Mouse (Mus musculus): ENCODE data around the gene Abcc4. TPM values are rescaled to one million over a fixed set of nuclear protein-coding genes. Genes with fewer than 3 reads are reported as not detected.
"Not testable (repeated sequence)": the region's sequence is repeated elsewhere in the genome, so short reads cannot be mapped to it uniquely, and the experiment has no call there.

Gene Abcc4
- total and polyA plus RNA-seq, 3 experiments = 9.6 to 20.2 (median 17.9) TPM

DNA sequence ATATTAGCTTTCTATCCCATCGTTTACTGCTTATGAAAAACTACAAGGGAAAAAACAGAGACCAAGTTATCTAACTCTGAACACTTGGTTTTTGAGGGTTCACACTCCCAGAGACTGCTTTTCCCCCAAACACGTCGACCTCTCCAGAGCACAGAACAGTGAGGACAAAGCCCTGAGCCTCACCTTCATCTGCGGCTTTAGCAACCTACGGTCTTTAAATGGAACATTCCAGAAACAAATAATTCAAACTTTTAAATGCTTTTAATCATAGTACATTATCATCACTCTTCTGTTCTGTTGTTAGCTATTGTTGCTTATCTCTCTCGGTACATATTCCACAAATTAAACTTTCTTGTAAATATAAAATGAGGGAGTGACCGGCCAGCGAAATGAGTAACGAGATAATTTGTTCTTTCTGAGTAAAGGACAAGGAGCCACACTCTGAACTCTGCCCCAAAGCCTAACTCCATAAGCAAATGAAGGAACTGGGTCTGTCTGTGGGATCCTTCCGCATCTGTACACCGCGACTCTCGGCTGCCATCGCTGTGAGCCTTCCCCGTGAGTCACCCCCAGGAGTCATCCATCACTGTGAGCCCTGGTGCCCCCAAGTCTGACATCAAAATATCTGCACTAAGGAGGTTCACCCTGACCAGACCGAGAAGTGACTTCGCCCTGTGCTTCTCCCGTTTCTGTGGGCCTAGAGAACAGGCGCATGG lies 126.8 kb downstream of the Abcc4 start:
- no peak for DNase-seq

DNA sequence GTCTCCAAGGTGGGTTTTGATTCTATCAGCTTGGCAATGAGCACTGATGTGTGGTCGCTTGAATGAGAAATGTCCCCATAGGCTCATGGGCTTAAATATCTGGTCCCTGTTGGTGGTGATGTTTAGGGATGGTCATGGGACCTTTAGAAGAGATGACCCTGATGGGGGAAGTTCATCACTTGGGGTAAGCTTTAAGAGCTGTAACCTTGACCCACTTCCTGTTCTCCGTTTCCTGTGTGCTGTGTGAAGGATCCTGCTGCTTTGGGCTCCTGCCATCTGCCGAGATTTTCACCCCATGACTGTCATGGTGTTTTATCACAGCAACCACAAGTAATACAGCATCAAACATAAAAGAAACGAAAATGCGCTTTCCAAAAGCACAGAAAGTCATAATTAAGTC lies 128.1 kb downstream of the Abcc4 start:
- no peak for DNase-seq

DNA sequence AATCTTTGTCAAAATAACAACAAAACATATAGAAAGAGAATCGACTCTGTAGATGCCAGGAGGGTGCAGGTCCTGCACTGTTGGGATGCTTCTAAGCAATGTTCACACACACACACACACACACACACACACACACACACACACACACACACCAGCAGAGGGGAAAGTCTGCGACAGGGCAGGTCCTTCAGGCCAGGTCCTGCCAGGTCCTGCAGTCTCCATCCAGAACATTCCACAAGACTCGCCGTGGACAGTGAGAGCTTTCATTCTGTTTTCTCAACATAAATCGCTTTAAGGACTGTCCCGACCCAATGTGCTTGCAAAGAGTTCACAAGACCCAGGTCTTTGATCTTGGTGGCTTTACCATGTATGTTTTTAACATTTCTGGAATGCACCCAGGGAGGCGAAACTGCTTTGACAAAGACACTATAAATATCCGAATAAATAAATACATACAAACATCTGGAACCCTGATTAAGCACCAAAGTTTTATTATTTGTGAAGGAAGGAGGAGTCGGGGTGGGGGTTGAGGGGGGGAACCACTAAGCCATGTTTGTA lies 133.3 kb downstream of the Abcc4 start:
- no peak for DNase-seq

DNA sequence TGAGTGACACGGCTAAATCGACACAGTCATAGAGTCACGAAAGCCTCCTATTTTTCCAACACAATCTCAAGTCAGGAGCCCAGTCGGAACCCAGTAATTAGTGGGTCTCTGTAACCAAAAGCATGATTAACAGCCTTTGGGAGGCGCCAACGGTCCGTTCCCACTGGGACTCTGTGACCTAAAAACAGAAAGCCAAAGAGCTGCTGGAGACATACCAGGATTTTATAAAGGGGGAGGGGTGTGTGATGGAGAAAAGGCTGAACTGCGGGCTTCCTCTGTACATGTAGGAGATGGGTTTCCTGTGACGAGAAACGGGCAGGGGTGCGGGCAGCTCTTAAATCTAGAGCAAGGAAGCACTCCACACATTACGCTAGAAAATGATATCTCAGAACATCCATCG lies 136.4 kb downstream of the Abcc4 start:
- DNase-seq = no peak

DNA sequence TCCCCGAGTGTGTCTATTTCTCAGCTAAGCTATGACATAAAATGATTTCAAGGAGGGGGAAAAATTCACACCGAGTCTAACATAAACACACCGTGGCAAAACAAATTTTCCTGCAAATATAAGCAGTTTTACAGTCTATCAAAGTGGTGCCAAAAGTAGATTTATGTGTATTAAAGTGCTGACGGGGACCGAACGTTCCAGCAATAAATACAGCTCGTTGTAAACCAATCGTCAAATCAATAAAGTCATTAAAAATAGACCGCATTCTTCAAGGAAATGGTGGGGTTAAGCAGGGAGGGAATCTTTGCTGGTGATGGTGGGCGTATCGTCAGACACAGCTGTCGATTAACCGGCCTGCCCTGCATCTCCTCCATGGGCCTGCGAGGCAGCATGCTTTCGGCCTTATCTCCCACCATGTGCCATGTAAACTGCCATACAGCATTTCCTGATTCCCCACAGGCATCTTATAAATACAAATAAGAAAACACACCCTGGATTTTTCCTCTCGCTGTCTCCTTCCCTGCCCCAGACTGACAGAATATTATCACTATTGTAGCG lies 137.8 kb downstream of the Abcc4 start:
- DNase-seq = no peak

DNA sequence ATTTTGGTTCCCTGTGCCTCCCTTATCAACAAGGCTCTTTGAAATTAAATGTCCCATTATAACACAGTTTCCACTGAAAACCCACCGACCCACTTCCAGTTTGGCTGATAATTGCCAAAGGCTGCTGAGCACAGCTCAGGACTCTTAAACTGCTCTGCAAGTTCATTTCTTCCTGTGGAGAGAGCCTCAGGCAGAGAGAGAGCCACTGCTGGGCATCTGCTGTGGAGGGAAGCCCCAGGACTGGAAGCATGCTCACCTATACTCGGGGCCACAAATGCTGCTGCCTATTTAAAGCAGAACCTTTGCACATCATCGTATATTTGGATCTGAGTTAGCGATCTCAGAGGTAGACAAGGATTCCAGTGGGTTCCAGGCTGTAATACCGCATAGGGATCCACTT lies 139.2 kb downstream of the Abcc4 start:
- no peak for DNase-seq

DNA sequence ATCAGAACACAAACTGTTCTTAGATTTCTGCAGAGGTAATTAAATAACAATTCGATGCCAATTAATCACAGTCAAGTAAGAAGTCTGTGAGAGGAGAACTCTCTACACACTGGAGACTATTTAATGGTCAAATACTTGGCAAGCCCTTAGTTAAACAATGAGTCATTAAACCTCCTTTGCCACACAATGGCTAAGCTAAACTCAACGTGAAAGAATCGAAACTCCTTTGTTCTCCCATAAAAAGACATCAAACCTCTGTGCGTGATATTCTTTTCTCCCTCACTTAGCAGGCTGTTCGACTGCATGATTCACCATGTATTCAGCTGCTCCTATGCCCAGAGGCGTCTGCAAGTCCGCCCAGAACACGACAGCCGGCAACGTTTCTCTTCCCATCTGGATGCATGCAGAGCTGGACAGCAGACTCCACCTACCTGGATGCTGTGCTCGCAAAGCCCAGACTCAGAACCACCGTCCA lies 139.8 kb downstream of the Abcc4 start:
- DNase-seq = no peak

DNA sequence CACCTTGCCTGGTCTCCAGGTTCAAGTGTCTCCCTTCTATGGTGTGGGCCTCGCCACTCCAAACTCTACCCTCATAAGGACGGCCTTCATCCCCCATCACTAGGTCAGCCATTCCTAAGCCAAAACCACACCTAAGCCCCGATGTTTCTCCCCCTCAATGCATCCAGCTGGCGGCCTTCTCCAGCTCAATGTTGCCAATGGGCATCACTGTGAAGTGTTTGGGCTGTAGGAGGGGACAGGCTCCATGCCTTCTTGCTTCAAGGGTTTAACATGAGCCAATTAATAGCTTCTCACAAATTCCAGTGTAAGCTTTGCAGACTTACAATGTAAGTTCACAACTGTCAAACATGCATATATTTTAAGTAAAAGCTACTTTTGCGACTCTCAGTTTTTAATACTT lies 140.3 kb downstream of the Abcc4 start:
- DNase-seq = no peak

DNA sequence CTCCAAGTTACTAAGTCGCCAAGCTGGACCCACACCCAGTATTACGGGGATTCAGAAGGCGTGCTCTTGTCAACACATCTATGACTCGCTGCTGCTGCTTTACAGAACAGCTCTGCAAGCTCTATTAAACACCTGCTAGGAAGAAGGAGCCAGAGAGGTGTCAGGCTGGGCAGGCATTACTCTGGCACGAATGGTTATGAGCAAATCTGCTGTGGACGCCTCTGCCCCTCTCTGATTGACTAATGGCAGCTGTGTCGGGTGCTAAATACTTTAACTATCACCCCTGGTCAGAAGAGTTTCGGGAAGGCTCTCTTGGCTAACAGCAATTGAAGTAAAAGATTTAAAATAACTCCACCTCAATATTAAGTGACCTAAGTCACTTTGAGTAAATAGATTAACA lies 142.4 kb downstream of the Abcc4 start:
- DNase-seq = no peak

DNA sequence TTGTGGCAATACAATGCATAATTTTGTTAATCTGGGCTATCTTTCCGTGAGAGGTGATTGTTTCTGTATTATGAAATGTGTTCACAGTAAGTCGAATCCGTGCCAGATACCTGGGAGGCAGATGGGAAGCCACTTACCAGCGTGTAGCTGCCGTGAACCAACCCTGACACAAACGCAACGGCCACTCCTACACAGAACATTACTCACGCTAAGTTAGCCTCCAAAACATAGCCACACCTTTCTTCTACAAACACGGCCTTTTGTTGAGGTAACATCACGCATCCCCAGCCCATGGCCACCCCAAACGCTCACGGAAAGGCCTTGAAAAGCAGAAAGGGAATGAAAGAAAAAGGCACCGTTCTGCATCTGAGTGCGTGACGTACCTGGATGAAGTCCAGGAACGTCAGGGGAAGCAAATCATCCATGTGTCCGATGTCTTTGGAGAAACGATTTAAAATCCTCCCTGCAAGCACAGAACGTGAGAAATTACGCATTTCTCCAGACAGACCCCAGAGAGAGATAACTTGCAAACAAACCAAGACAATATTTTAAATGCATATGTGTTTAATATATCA lies 153.0 kb downstream of the Abcc4 start:
- DNase-seq = no peak

DNA sequence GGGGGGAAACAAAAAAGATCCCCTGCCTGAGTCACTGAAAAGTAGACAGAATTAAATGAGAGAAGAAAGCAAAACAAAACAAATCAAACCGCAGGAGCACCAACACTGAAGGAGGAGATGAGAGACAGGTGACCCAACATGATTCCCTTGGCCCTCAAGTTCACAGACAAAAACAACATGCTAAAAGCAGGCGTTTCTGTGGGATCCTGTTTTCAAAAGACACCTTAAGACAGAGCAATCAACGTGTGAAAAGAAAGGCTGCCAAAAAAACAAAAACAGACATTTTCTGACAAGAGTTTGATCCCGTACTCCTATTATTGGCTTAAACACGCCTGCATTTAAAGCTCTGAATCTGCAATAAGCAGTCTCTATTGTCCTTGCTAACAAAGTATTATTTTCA lies 153.6 kb downstream of the Abcc4 start:
- no peak for DNase-seq

DNA sequence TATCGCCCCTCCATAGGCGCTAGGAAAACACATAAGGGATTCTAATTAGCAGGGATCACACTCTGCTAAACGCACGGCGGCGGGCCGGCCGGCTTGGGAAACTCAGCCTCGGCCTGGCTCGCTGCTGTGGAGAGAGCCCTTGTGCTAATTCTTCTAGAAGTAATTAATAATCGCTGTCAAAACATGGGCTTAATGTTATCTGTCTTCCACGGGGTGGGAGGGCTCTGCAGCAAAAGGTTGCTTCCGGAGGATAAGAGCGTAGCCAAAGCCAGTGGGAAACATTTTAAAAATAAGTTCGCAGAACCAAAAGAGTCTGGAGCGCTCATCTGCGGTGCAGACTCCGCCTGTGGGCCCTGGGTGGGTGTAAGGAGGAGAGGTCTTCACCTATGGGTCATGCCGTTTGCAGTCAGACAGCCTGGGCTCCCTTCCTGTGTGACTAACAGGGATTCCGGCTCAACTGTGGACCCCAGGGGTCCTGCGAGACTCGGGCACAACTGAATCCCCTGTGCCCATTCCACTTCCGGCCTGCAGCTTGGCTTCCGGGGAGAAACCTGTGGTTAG lies 154.2 kb downstream of the Abcc4 start:
- DNase-seq = peak; percentile 28

DNA sequence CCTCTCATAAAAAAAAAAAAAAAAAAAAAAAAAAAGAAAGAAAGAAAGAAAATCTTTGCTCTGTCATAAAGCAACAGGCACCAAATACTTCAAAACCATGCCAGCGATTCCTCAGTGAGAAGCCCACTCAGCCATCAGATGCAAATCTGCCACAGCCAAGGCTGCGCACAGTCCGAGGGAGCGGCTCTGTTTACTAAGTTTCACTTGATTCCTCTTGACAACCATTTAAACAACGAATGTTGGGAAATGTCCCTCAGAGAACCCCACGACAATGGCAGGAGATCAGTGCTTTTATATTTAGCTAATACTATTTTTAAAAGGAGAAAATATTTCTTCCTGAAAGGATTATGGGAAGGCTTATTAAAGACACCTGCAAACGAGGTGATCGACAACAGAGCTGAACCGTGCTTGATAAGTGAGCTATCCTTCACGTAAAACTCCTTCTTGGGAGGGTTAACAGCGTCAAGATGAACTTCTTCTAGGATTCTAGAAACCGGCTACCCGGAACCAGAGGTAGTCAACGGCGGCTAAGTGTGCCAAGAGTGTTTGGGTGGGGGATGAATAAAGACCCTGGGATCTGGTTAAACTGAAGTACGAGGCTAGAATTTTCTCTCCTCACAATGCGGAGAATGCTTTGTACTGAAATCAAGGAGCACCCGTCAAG lies 154.8 kb downstream of the Abcc4 start:
- no peak for DNase-seq

DNA sequence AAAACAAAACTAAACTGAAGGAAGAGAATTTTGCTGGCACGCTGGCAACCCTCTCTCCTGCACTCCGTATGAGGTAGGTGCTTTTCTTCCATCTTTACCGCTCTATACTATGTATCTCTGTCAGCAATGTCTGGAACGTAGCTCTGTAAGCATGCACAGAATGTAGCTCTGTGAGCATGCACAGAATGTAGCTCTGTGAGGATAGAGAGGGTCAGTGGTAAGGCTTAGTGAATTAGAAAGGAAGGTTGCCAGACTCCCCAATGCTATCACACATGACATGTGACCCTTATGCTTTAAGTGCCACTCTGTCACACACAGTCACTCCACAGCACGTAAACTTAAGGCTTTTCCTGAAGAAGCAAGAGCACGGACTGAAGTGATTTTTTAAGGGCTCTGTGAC lies 161.5 kb downstream of the Abcc4 start:
- DNase-seq = no peak

DNA sequence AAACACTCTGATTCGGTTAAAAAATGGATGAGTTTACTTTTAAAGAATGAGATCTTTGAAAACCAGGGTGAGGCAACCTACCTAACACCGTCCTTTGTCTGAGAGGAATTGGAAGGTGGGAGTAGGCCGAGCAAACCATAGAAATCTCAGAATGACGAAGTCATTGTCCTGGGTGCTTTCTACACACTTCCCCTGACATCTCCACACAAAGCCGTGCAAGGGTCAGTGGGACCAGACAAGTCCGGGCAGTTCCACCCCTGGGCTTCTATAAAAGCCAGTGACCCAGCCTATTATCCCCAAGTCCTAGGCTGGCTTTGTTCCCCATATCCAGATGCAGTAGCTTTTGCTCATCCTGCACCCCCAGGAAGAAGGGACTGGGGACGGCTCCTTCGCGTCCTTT lies 163.1 kb downstream of the Abcc4 start:
- DNase-seq = no peak

DNA sequence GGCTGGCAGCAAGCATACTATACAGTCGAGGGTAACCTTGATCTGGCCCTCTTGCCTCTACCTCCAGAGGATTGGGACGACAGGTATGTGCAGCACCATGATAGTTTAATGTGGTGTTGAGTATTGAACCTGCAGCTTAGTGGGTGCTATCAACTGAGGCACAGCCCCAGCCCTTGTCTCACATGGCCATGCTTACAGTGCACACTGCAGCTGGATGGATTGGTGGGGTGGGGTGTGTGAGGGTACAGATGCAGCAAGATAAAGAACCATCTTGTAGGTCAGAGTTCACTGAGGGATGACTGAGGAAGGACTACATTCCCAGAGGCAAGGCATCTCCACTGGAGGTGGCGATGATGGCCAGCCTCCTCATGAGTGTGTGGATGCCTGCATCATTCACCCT lies 174.5 kb downstream of the Abcc4 start:
- DNase-seq = no peak

DNA sequence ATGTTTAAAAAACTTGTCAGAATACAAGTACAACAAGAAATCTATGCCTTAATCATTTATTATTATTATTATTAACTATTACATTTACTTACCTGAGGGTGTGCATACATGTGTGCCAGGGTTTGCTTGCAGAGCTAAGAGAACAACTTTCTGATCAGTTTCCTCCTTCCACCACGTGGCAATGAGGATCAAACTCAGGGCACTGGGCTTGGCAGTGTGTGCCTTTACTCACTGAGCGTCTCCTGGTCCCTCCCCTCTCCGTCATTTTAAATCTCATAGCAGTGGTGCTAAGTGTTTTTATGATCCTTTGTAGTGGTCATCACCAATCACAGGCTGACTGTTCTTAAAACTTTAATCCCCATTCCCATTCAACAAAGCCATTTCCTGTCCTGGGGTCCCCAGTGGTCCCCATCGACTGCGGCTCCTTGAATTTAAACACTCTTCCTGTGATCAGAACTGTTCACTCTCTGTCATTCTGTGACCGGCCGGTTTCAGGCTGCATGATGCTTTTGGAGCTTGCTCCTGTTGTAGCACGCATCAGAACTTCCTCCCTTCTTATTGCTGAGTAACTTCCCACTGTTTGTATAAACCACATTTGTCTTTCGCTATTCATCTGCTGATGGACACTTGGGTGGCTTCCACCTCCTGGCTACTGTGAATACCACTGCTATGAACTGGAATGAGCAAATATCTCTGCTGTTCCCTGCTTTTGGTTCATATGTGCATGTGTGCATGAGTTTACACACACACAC lies 191.6 kb downstream of the Abcc4 start:
- no peak for DNase-seq

DNA sequence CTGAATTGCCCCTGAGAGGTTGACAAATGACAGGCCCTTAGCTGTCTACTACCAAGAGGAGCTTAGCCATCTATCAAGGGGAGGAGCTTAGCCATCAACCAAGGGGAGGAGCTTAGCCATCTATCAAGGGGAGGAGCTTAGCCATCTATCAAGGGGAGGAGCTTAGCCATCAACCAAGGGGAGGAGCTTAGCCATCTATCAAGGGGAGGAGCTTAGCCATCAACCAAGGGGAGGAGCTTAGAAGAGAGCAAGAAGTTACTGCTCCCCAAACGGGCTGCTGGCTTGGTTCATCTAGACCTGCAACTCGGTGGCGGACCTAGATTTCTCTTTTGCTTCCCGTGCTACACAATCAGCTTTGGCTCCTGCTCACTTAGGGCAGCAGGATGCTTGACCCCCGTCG lies 194.3 kb downstream of the Abcc4 start:
- not testable (repeated sequence) for DNase-seq

DNA sequence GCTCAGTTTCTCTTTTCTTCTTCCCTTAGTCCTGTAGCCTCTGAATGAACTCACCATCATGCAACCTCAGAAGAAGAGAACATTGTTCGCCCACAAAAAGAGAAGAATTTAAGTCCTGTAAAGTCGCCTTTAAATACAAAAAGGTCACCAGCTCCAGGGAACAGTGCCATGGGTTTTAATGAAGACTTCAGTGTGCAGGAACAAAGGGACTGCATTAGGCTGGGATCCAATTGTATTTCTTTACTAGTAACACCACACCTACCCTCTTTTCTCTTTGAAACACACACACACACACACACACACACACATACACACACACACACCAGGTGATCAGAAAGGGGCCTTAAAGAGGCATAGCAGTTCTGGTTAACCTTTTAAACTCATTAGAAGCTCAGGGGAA lies 195.2 kb downstream of the Abcc4 start:
- DNase-seq = no peak

DNA sequence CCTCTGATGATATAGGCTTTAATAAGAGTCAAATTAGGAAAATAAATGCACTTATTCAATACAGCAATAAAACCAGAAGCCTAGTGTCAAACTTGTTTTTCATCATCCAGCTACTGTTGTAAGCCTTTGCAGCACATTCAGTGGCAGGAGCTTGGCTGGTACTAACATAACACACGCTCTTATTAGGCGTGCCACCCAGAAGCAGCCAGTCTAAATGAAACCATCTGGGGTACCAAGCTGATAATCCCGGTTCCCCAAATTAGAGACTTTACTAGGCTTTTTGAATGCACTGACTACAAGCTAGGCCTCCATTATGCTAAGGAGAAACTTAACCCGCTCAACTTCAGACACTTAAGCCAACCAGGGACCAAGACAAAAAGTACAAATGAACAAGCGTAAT lies 195.8 kb downstream of the Abcc4 start:
- no peak for DNase-seq

DNA sequence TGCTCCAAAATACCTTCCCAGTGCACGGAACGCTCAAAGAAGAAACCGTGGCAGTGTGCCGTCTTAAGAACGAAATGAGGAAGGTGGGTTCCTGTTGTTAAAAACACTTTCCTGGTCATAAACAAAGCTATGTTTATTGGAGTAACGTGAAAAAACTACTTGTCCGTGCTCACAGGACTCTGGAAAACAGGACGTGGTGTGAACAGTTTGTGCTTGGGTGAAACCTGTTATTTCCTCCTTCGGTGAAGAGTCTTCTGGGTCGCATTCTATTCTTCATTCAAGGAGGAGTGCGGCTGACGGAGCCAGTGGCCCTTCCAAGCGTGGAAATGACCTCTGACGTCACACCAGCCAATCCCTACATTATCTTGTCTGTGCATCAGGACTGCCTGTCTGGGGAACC lies 198.2 kb downstream of the Abcc4 start:
- DNase-seq = no peak

DNA sequence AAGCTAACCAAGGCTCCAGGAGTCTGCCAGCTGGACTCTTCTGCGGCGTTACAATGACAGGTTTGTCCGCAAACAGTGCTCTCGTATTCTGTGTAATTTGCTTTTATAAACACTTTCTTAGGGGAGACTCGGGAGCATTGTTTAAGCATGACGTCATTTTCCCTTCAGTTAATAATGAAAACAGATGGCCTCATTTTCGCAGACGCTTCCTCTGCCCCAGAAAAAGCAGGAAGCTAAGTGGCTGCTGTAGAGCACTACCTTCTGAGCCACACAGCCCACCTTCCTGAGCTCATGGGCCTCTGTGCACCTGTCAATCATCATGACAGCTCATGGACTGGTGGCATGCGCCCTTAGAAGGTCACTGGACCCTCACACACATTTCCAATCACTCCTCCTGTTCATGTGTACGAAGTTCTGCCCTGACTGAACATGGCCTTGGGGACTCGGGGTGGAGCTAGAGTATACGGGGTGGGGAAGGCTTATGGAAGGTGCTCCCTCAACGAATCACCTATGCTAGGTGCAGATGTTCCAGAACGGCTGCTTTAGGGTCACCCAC lies 199.3 kb downstream of the Abcc4 start:
- no peak for DNase-seq
